Mouse (Mus musculus): ENCODE measurements at regions not wholly inside any gene's neighbourhood (a gene's known extent, or its start where the extent isn't known, plus 50 kb on each side); places are given as distances from the start of the nearest gene placed in this dataset.

- no peak for DNase-seq
Observed at GRCm38 (mm10) chr11:71411958-71412357, 181.4 kb upstream of the Nlrp1b start.

- DNase-seq: no peak
Observed at GRCm38 (mm10) chr11:71414403-71415140, 184.0 kb upstream of the Nlrp1b start.

- DNase-seq: no peak
Observed at GRCm38 (mm10) chr11:71415451-71415850, 184.9 kb upstream of the Nlrp1b start.

GRCm38 (mm10) chr11:71422291-71422840, 191.8 kb upstream of the Nlrp1b start:
- DNase-seq: no peak

GRCm38 (mm10) chr11:71423242-71423641, 192.7 kb upstream of the Nlrp1b start:
- no peak for DNase-seq

- no peak for DNase-seq
Observed at GRCm38 (mm10) chr11:71424879-71425278, 194.3 kb upstream of the Nlrp1b start.

GRCm38 (mm10) chr11:71429739-71430138, 199.2 kb upstream of the Nlrp1b start:
- no peak for DNase-seq

GRCm38 (mm10) chr11:71434241-71434640, 203.7 kb upstream of the Nlrp1b start:
- no peak for DNase-seq

GRCm38 (mm10) chr11:71434886-71435285, 204.4 kb upstream of the Nlrp1b start:
- DNase-seq: no peak

- DNase-seq: no peak
Observed at GRCm38 (mm10) chr11:71435745-71436144, 205.2 kb upstream of the Nlrp1b start.

- no peak for DNase-seq
Observed at GRCm38 (mm10) chr11:71436335-71436734, 205.8 kb upstream of the Nlrp1b start.

GRCm38 (mm10) chr11:71436801-71437200, 206.3 kb upstream of the Nlrp1b start:
- no peak for DNase-seq

GRCm38 (mm10) chr11:71439871-71440270, 209.3 kb upstream of the Nlrp1b start:
- no peak for DNase-seq

- no peak for DNase-seq
Observed at GRCm38 (mm10) chr11:71440392-71440791, 209.9 kb upstream of the Nlrp1b start.

- no peak for DNase-seq
Observed at GRCm38 (mm10) chr11:71444056-71444455, 213.5 kb upstream of the Nlrp1b start.

- DNase-seq: no peak
Observed at GRCm38 (mm10) chr11:71446641-71447040, 216.1 kb upstream of the Nlrp1b start.

GRCm38 (mm10) chr11:71447841-71448745, 217.6 kb upstream of the Nlrp1b start:
- peak; percentile 17 to 61 for DNase-seq

GRCm38 (mm10) chr11:71480094-71480493, 249.6 kb upstream of the Nlrp1b start:
- no peak for DNase-seq

- DNase-seq: no peak
Observed at GRCm38 (mm10) chr11:71497863-71498262, 251.9 kb upstream of the Wscd1 start.

GRCm38 (mm10) chr11:71498299-71498698, 251.4 kb upstream of the Wscd1 start:
- DNase-seq: no peak

GRCm38 (mm10) chr11:71502156-71502555, 247.6 kb upstream of the Wscd1 start:
- no peak for DNase-seq

GRCm38 (mm10) chr11:71512271-71513066, 237.3 kb upstream of the Wscd1 start:
- DNase-seq: peak; percentile 19 to 61
